Mouse (Mus musculus) MN1 (cell line): ENCODE results near the gene Vmn1r130.
"Not testable (repeated sequence)": the region's sequence is repeated elsewhere in the genome, so short reads cannot be mapped to it uniquely, and the experiment has no call there.

Source experiments
- DNase-seq: peaks from one replicate; pipeline ENCODE4 v3.0.0-alpha.2; 2016; ENCODE audit warnings: low spot score

Gene Vmn1r130

DNA sequence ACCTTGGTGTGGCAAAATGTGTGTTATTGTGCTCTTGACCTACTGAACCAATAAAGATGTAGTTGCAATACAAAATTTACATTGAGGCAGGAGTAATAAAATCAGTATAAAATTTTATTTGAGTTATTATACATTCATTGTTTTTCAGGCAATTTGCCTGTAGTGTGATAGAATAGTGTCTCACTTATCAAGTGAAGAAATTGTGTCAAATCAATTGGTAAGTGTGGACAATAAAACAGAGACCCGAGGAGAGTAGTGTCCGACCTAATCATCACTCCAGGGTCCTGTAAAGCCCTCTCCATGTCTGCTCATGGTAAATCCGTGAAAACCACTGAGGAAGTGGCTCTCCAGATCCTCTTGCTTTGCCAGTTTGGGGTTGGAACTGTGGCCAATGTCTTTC lies at the start of gene Vmn1r130:
TSS of gene Vmn1r130 (plus strand) at position 301 of the 400 bp plus-strand sequence.
- DNase-seq, result not testable (repeated sequence)

DNA sequence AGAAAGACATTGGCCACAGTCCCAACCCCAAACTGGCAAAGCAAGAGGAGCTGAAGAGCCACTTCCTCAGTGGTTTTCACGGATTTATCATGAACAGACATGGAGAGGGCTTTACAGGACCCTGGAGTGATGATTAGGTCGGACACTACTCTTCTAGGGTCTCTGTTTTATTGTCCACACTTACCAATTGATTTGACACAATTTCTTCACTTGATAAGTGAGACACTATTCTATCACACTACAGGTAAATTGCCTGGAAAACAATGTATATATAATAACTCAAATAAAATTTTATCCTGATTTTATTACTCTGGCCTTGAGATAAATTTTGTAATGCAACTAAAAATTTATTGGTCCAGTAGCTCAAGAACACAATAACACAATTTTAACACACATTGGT lies 34.4 kb downstream of the Vmn1r130 start, which contains the start of gene Vmn1r131:
TSS of gene Vmn1r131 (minus strand) at position 101 of the 400 bp plus-strand sequence.
- DNase-seq, result not testable (repeated sequence)
